Mouse (Mus musculus) stomach, postnatal 0 days (tissue): ENCODE data around the gene Ccdc13.

Experiments
- CTCF ChIP-seq: IDR thresholded peaks from 2 replicates; pipeline ENCODE4 v1.5.1; 2016; ENCODE audit warnings: antibody characterized with exemption, low read depth, mild to moderate bottlenecking, moderate library complexity
- EP300 ChIP-seq: optimal IDR thresholded peaks from 2 replicates; pipeline ENCODE3; 2016; ENCODE audit warnings: antibody characterized with exemption

- TF ChIP-seq CTCF = peak; percentile 76
- TF ChIP-seq EP300 = no peak
These were observed 8.9 kb downstream of the Ccdc13 start for GRCm38 (mm10) chr9:121830243-121830955.
